Mouse (Mus musculus) bone marrow, adult 2 months (tissue): ENCODE results near the gene Ece1.

ENCODE experiments used
- CTCF ChIP-seq: fragments of 200-500 bp; IDR thresholded peaks from 2 replicates; pipeline ENCODE4 v1.5.1; 2011; ENCODE audit warnings: low read length, control low read depth; ENCODE audit not compliant: control insufficient read depth, insufficient read depth
- POLR2A ChIP-seq: fragments of 200-500 bp; IDR thresholded peaks from 2 replicates; pipeline ENCODE4 v1.6.1; 2011; ENCODE audit warnings: low read depth, mild to moderate bottlenecking, control low read depth, low read length, borderline replicate concordance; ENCODE audit not compliant: control insufficient read depth

DNA sequence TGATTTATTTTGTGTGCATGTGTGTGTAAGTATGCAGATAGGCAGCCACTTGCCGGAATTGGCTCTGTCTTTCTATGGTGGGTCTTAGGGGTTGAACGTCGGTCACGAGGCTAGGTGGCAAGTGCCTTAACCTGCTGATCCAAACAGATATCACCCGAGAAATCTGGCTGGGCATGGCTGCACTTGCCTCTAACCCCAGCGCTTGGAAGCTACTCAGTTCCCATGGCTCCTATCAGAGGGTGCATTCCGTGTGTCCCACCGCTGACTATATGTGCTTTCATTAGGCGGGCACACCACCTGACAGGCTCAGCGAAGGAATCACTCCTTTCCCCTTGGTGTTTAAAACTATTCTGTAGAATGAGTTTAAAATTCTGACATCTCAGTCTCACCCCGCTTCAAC, 30.4 kb upstream of the Ece1 start:
- no peak for TF ChIP-seq POLR2A
- TF ChIP-seq CTCF, result no peak
